Mouse (Mus musculus): ENCODE data around the gene Gm13290. TPM values are rescaled to one million over a fixed set of nuclear protein-coding genes. Genes with fewer than 3 reads are reported as not detected.
"Not testable (repeated sequence)": the region's sequence is repeated elsewhere in the genome, so short reads cannot be mapped to it uniquely, and the experiment has no call there.

Gene Gm13290
- polyA plus RNA-seq, 1 experiment from 2014 or later: not detected

DNA sequence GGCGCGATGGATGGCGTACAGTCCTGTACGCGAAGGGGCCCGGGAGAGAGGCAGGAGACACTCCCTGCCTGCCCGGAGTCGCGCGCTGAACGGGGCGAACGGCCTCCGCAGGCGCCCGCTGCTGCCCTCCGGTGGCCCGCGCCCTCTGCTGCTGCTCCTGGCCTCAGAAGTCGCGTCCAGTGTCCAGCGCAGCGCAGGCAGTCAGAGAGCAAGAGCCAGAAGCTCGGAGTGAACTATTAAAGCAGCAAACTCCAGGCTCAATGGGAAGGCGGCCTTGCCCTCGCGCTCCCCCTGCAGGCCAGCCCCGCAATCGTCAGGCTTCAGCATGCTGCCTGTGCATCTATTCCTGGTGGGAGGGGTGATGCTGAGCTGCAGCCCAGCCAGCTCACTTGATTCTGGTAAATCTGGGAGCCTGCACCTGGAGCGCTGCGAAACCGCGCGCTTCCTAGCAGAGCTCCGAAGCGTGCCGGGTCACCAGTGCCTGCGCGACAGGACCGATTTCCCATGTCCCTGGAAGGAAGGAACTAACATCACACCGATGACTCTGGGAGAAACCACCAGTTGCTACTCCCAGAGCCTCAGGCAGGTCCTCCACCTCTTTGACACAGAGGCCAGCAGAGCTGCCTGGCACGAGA lies 10.1 kb upstream of the Gm13290 start:
- ATAC-seq (ENCODE audit: insufficient number of reproducible peaks, low FRiP score, low TSS enrichment, low read depth): not testable (repeated sequence)

GRCm38 (mm10) chr4:88776622-88777021 lies 3.0 kb downstream of the Gm13290 start, which contains the start of gene Gm13289:
Gene Gm13289, plus strand, starts transcription at chr4:88776922.
- H3K9ac ChIP-seq (ENCODE audit: low read length); H3K4me2 ChIP-seq (ENCODE audit: low read depth, severe bottlenecking); H3K27me3 ChIP-seq (ENCODE audit: control insufficient read depth, insufficient read depth, low read length); H3K4me1 ChIP-seq (ENCODE audit: control insufficient read depth, insufficient read depth, low read length); DNase-seq (ENCODE audit: low spot score); H3K27ac ChIP-seq (replicated peaks; ENCODE audit: low read depth, low read length); H3K36me3 ChIP-seq (ENCODE audit: control insufficient read depth, insufficient read depth, low read length); H3K4me3 ChIP-seq (ENCODE audit: low read depth, low read length); H3K9me3 ChIP-seq (ENCODE audit: control insufficient read depth, low read length); ATAC-seq (ENCODE audit: insufficient number of reproducible peaks, low FRiP score, low TSS enrichment, low read depth): not testable (repeated sequence)
- no CpG with 5 or more reads among the region's 29 CpGs for WGBS

More for the DNA sequence above, 10.1 kb upstream of the Gm13290 start:
- H3K4me1 ChIP-seq (ENCODE audit: control insufficient read depth, insufficient read depth, low read length); H3K27me3 ChIP-seq (ENCODE audit: control insufficient read depth, insufficient read depth, low read length); H3K27ac ChIP-seq (replicated peaks; ENCODE audit: low read depth, low read length); H3K36me3 ChIP-seq (ENCODE audit: control insufficient read depth, insufficient read depth, low read length); H3K9ac ChIP-seq (ENCODE audit: low read length); H3K9me3 ChIP-seq (ENCODE audit: control insufficient read depth, low read length); H3K4me3 ChIP-seq (ENCODE audit: low read depth, low read length): not testable (repeated sequence)
- 3% methylated on average over 28 of the region's 42 CpGs for WGBS
- H3K4me2 ChIP-seq (ENCODE audit: low read depth, severe bottlenecking): peak overlapping the region; percentile 25; the same call in 1 of the 2 replicates
- DNase-seq (ENCODE audit: low spot score): peak; percentile 72

GRCm38 (mm10) chr4:88779550-88779949 lies 5.9 kb downstream of the Gm13290 start, which contains the start of gene Gm13272:
Gene Gm13272, plus strand, starts transcription at chr4:88779850.
- not testable (repeated sequence) for H3K27me3 ChIP-seq (ENCODE audit: control insufficient read depth, insufficient read depth, low read length); H3K4me2 ChIP-seq (ENCODE audit: low read depth, severe bottlenecking); H3K4me1 ChIP-seq (ENCODE audit: control insufficient read depth, insufficient read depth, low read length); H3K9me3 ChIP-seq (ENCODE audit: control insufficient read depth, low read length); H3K27ac ChIP-seq (replicated peaks; ENCODE audit: low read depth, low read length); H3K9ac ChIP-seq (ENCODE audit: low read length); H3K4me3 ChIP-seq (ENCODE audit: low read depth, low read length); DNase-seq (ENCODE audit: low spot score); H3K36me3 ChIP-seq (ENCODE audit: control insufficient read depth, insufficient read depth, low read length); ATAC-seq (ENCODE audit: insufficient number of reproducible peaks, low FRiP score, low TSS enrichment, low read depth)
- WGBS: no CpG with 5 or more reads among the region's 29 CpGs

- H3K4me1 ChIP-seq (ENCODE audit: control insufficient read depth, insufficient read depth, low read length); DNase-seq (ENCODE audit: low spot score); H3K4me3 ChIP-seq (ENCODE audit: low read depth, low read length); H3K27ac ChIP-seq (replicated peaks; ENCODE audit: low read depth, low read length); H3K9me3 ChIP-seq (ENCODE audit: control insufficient read depth, low read length); ATAC-seq (ENCODE audit: insufficient number of reproducible peaks, low FRiP score, low TSS enrichment, low read depth); H3K4me2 ChIP-seq (ENCODE audit: low read depth, severe bottlenecking); H3K9ac ChIP-seq (ENCODE audit: low read length); H3K36me3 ChIP-seq (ENCODE audit: control insufficient read depth, insufficient read depth, low read length); H3K27me3 ChIP-seq (ENCODE audit: control insufficient read depth, insufficient read depth, low read length): not testable (repeated sequence)
- 37% methylated on average over 15 of the region's 18 CpGs for WGBS
Observed at GRCm38 (mm10) chr4:88780320-88780719, 6.7 kb downstream of the Gm13290 start.

DNA sequence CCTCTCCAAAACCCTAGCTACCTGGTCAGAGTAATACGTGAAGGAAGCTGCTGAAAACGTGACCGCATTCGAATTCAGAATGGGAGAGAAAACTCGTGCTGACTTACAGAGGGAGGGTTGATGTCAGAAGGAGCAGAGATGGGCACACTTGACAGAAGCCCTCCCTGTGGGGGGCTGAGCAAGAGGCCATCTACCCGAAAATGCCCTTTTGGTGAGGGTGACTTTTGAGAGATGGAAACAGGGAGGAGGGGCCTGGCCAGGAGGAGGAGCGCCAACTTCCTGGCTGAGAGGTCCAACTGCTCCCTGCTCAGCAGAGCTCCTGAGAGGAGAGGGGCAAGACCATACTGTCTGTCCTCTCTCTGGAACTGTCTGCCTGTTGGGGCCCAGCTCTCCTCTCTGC lies 8.2 kb downstream of the Gm13290 start, which contains the start of gene Ifnz:
TSS of gene Ifnz (plus strand) at position 301 of the 400 bp plus-strand sequence.
- ATAC-seq (ENCODE audit: insufficient number of reproducible peaks, low FRiP score, low TSS enrichment, low read depth); H3K9ac ChIP-seq (ENCODE audit: low read length); H3K4me3 ChIP-seq (ENCODE audit: low read depth, low read length); H3K27ac ChIP-seq (replicated peaks; ENCODE audit: low read depth, low read length); H3K4me1 ChIP-seq (ENCODE audit: control insufficient read depth, insufficient read depth, low read length); H3K9me3 ChIP-seq (ENCODE audit: control insufficient read depth, low read length); H3K27me3 ChIP-seq (ENCODE audit: control insufficient read depth, insufficient read depth, low read length); H3K36me3 ChIP-seq (ENCODE audit: control insufficient read depth, insufficient read depth, low read length); DNase-seq (ENCODE audit: low spot score): not testable (repeated sequence)
- 35% methylated on average over 3 of the region's 7 CpGs for WGBS
- peak within 1 kb of the TSS; percentile 28; the same call in 1 of the 2 replicates for H3K4me2 ChIP-seq (ENCODE audit: low read depth, severe bottlenecking)

GRCm38 (mm10) chr4:88782335-88782734 lies 8.7 kb downstream of the Gm13290 start:
- DNase-seq (ENCODE audit: low spot score); ATAC-seq (ENCODE audit: insufficient number of reproducible peaks, low FRiP score, low TSS enrichment, low read depth); H3K27me3 ChIP-seq (ENCODE audit: control insufficient read depth, insufficient read depth, low read length); H3K36me3 ChIP-seq (ENCODE audit: control insufficient read depth, insufficient read depth, low read length); H3K27ac ChIP-seq (replicated peaks; ENCODE audit: low read depth, low read length); H3K4me1 ChIP-seq (ENCODE audit: control insufficient read depth, insufficient read depth, low read length); H3K4me3 ChIP-seq (ENCODE audit: low read depth, low read length); H3K9me3 ChIP-seq (ENCODE audit: control insufficient read depth, low read length); H3K9ac ChIP-seq (ENCODE audit: low read length): not testable (repeated sequence)
- 0% methylated on average over 7 of the region's 31 CpGs for WGBS
- peak overlapping the region; percentile 28; the same call in 1 of the 2 replicates for H3K4me2 ChIP-seq (ENCODE audit: low read depth, severe bottlenecking)

DNA sequence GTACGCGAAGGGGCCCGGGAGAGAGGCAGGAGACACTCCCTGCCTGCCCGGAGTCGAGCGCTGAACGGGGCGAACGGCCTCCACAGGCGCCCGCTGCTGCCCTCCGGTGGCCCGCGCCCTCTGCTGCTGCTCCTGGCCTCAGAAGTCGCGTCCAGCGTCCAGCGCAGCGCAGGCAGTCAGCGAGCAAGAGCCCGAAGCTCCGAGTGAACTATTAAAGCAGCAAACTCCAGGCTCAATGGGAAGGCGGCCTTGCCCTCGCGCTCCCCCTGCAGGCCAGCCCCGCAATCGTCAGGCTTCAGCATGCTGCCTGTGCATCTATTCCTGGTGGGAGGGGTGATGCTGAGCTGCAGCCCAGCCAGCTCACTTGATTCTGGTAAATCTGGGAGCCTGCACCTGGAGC lies 11.8 kb downstream of the Gm13290 start, which contains the start of gene Gm13276:
TSS of gene Gm13276 (plus strand) at position 301 of the 400 bp plus-strand sequence.
- H3K4me1 ChIP-seq (ENCODE audit: control insufficient read depth, insufficient read depth, low read length); H3K4me3 ChIP-seq (ENCODE audit: low read depth, low read length); H3K27me3 ChIP-seq (ENCODE audit: control insufficient read depth, insufficient read depth, low read length); H3K27ac ChIP-seq (replicated peaks; ENCODE audit: low read depth, low read length); H3K36me3 ChIP-seq (ENCODE audit: control insufficient read depth, insufficient read depth, low read length); H3K9ac ChIP-seq (ENCODE audit: low read length); DNase-seq (ENCODE audit: low spot score); H3K9me3 ChIP-seq (ENCODE audit: control insufficient read depth, low read length); ATAC-seq (ENCODE audit: insufficient number of reproducible peaks, low FRiP score, low TSS enrichment, low read depth); H3K4me2 ChIP-seq (ENCODE audit: low read depth, severe bottlenecking): not testable (repeated sequence)
- no CpG with 5 or more reads among the region's 27 CpGs for WGBS

DNA sequence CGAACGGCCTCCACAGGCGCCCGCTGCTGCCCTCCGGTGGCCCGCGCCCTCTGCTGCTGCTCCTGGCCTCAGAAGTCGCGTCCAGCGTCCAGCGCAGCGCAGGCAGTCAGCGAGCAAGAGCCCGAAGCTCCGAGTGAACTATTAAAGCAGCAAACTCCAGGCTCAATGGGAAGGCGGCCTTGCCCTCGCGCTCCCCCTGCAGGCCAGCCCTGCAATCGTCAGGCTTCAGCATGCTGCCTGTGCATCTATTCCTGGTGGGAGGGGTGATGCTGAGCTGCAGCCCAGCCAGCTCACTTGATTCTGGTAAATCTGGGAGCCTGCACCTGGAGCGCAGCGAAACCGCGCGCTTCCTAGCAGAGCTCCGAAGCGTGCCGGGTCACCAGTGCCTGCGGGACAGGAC lies 14.8 kb downstream of the Gm13290 start, which contains the start of gene Gm13277:
TSS of gene Gm13277 (plus strand) at position 231 of the 400 bp plus-strand sequence.
- not testable (repeated sequence) for DNase-seq (ENCODE audit: low spot score); H3K4me2 ChIP-seq (ENCODE audit: low read depth, severe bottlenecking); H3K4me3 ChIP-seq (ENCODE audit: low read depth, low read length); H3K36me3 ChIP-seq (ENCODE audit: control insufficient read depth, insufficient read depth, low read length); H3K9me3 ChIP-seq (ENCODE audit: control insufficient read depth, low read length); ATAC-seq (ENCODE audit: insufficient number of reproducible peaks, low FRiP score, low TSS enrichment, low read depth); H3K27ac ChIP-seq (replicated peaks; ENCODE audit: low read depth, low read length); H3K4me1 ChIP-seq (ENCODE audit: control insufficient read depth, insufficient read depth, low read length); H3K27me3 ChIP-seq (ENCODE audit: control insufficient read depth, insufficient read depth, low read length); H3K9ac ChIP-seq (ENCODE audit: low read length)
- no CpG with 5 or more reads among the region's 28 CpGs for WGBS
